Comparison of ENCODE assay signal across 15 mouse cellular contexts in the genomic region with DNA sequence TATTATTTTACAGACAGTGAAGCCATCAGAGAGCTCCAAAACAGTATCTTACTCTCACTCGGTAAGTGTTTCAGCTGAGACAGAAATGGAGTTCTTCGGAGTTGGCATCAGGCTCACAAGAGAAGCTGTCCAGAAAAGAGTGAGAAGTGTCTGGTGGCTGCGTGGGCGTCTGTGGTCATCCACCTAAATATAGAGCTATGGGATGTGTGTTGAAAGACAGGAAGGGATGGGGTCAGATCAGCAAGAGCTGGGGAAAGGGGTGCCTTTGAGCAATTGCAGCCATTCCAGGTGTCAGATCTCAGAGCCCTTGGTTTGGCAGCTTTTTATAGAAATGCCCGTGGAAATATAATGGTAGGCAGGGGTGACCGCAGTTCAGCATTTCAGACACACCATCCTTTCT. TPM values are rescaled to one million over a fixed set of nuclear protein-coding genes. Genes with fewer than 3 reads are reported as not detected.
DNase-seq lines count a peak whose midpoint lies in the region; ATAC-seq lines count a peak whose summit lies in the region.
"Had no signal": no experiment of that assay in that cellular context is flagged by ENCODE, and none has a peak within 500 bp of the region (broad histone marks: within the 10 kb centered on the region; RNA-seq: fewer than 3 reads in every experiment).

No protein-coding gene starts in this region.

- peaks cover 4% of the 10 kb centered on the region; the same call in 1 of the 2 replicates for H3K4me1 ChIP-seq in heart, embryonic 15.5 days (replicated peaks)
- peaks cover 22% of the 10 kb centered on the region for H3K4me1 ChIP-seq in midbrain, embryonic 12.5 days
- H3K4me1 ChIP-seq in midbrain, embryonic 10.5 days: peaks cover 42% of the 10 kb centered on the region
- no peaks in the 10 kb centered on the region for H3K4me1 ChIP-seq in intestine, embryonic 16.5 days (ENCODE audit: control insufficient read depth, insufficient read depth, low read length)
- H3K4me1 ChIP-seq: liver, embryonic 15.5 days had no signal

- peak; percentile 3 to 16 for DNase-seq in cerebellum, postnatal 14 days
- no peak for DNase-seq in cerebellum, adult 11-12 months
- no peak for DNase-seq in heart, adult 18-20 months
- no peak for DNase-seq in midbrain, embryonic 10.5 days (ENCODE audit: low spot score)
- DNase-seq in adrenal gland, postnatal 36 days: no peak
- DNase-seq: forebrain, postnatal 0 days; kidney, postnatal 10 days; thymus, postnatal 25 days had no signal

- no peak overlapping the region for H3K4me3 ChIP-seq in heart, embryonic 15.5 days
- H3K4me3 ChIP-seq in midbrain, embryonic 12.5 days: no peak overlapping the region
- H3K4me3 ChIP-seq in midbrain, embryonic 10.5 days: no peak overlapping the region
- H3K4me3 ChIP-seq in intestine, embryonic 16.5 days (ENCODE audit: low read length): no peak overlapping the region
- H3K4me3 ChIP-seq: embryonic facial prominence, embryonic 13.5 days; limb, embryonic 12.5 days; liver, embryonic 15.5 days had no signal

- no peak overlapping the region for H3K9ac ChIP-seq in heart, embryonic 15.5 days
- no peak overlapping the region for H3K9ac ChIP-seq in midbrain, embryonic 12.5 days (replicated peaks)
- H3K9ac ChIP-seq in intestine, embryonic 16.5 days (ENCODE audit: low read depth, low read length): no peak overlapping the region
- H3K9ac ChIP-seq: embryonic facial prominence, embryonic 13.5 days; forebrain, postnatal 0 days; limb, embryonic 12.5 days; liver, embryonic 15.5 days had no signal

- peak overlapping the region; percentile 28; the same call in 1 of the 2 replicates for H3K27ac ChIP-seq in heart, embryonic 15.5 days
- peak overlapping the region; percentile 54; the same call in 1 of the 2 replicates for H3K27ac ChIP-seq in midbrain, embryonic 12.5 days (replicated peaks)
- no peak overlapping the region for H3K27ac ChIP-seq in midbrain, embryonic 10.5 days (replicated peaks)
- no peak overlapping the region for H3K27ac ChIP-seq in intestine, embryonic 16.5 days (ENCODE audit: low read length)
- H3K27ac ChIP-seq: embryonic facial prominence, embryonic 13.5 days; limb, embryonic 12.5 days; liver, embryonic 15.5 days; stomach, postnatal 0 days had no signal

- no peak overlapping the region for H3K4me2 ChIP-seq in heart, embryonic 15.5 days
- H3K4me2 ChIP-seq in midbrain, embryonic 12.5 days (replicated peaks): no peak overlapping the region
- H3K4me2 ChIP-seq in intestine, embryonic 16.5 days (ENCODE audit: low read depth, low read length): no peak overlapping the region
- H3K4me2 ChIP-seq: embryonic facial prominence, embryonic 13.5 days; limb, embryonic 12.5 days; liver, embryonic 15.5 days had no signal

- ATAC-seq in heart, embryonic 15.5 days (replicated peaks; ENCODE audit: insufficient number of reproducible peaks, insufficient read depth, low FRiP score, low read depth): peak; percentile 47; the same call in 1 of the 2 replicates
- ATAC-seq in midbrain, embryonic 12.5 days (ENCODE audit: low FRiP score, low read depth): no peak
- ATAC-seq in intestine, embryonic 16.5 days: no peak
- ATAC-seq: forebrain, postnatal 0 days had no signal

- 29% methylated on average over 6 of the region's 6 CpGs for WGBS in heart, embryonic 15.5 days
- 43% methylated on average over 6 of the region's 6 CpGs for WGBS in midbrain, embryonic 12.5 days
- 64% methylated on average over 6 of the region's 6 CpGs for WGBS in midbrain, embryonic 10.5 days
- 58% methylated on average over 6 of the region's 6 CpGs for WGBS in intestine, embryonic 16.5 days

- no peaks in the 10 kb centered on the region for H3K36me3 ChIP-seq in heart, embryonic 15.5 days
- H3K36me3 ChIP-seq in midbrain, embryonic 12.5 days: no peaks in the 10 kb centered on the region
- H3K36me3 ChIP-seq in midbrain, embryonic 10.5 days: no peaks in the 10 kb centered on the region
- H3K36me3 ChIP-seq in intestine, embryonic 16.5 days (ENCODE audit: control insufficient read depth, insufficient read depth, low read length): no peaks in the 10 kb centered on the region
- H3K36me3 ChIP-seq: embryonic facial prominence, embryonic 13.5 days; limb, embryonic 12.5 days; liver, embryonic 15.5 days had no signal

- H3K27me3 ChIP-seq in heart, embryonic 15.5 days: no peaks in the 10 kb centered on the region
- no peaks in the 10 kb centered on the region for H3K27me3 ChIP-seq in midbrain, embryonic 12.5 days
- H3K27me3 ChIP-seq in midbrain, embryonic 10.5 days (ENCODE audit: low read depth, poor library complexity, severe bottlenecking): no peaks in the 10 kb centered on the region
- no peaks in the 10 kb centered on the region for H3K27me3 ChIP-seq in intestine, embryonic 16.5 days (replicated peaks; ENCODE audit: control insufficient read depth, insufficient read depth, low read length)
- H3K27me3 ChIP-seq: embryonic facial prominence, embryonic 13.5 days; limb, embryonic 12.5 days; liver, embryonic 15.5 days had no signal

- H3K9me3 ChIP-seq in heart, embryonic 15.5 days (replicated peaks): no peaks in the 10 kb centered on the region
- H3K9me3 ChIP-seq in midbrain, embryonic 12.5 days: no peaks in the 10 kb centered on the region
- H3K9me3 ChIP-seq in midbrain, embryonic 10.5 days (replicated peaks): no peaks in the 10 kb centered on the region
- no peaks in the 10 kb centered on the region for H3K9me3 ChIP-seq in intestine, embryonic 16.5 days (ENCODE audit: control insufficient read depth, low read length)
- H3K9me3 ChIP-seq: embryonic facial prominence, embryonic 13.5 days; limb, embryonic 12.5 days; liver, embryonic 15.5 days had no signal

RNA-seq across cellular contexts. Expression of gene Celf2, which starts 17.3 kb away (rescaled TPM):
- polyA plus RNA-seq in heart, embryonic 15.5 days (2015; fragmentation: Nextera tagmentation; extraction: Ambion mirVana): 63.2 and 69.1 TPM in 2 replicates
- total RNA-seq in heart, adult 18-20 months (2021): 10 to 100 TPM; 53.5 to 65.7 TPM
- polyA plus RNA-seq in midbrain, embryonic 12.5 days (2016; fragmentation: Nextera tagmentation; extraction: Ambion mirVana): 131 and 133 TPM in 2 replicates
- polyA plus RNA-seq in midbrain, embryonic 10.5 days (2016; fragmentation: Nextera tagmentation; extraction: Ambion mirVana): 63.6 and 80.5 TPM in 2 replicates
- total RNA-seq in adrenal gland, postnatal 36 days (2021): 10 to 100 TPM; 36.6 to 50.3 TPM
- polyA plus RNA-seq in intestine, embryonic 16.5 days (2015; fragmentation: Nextera tagmentation; extraction: Ambion mirVana): 33.1 and 35.4 TPM in 2 replicates

Comparison
In these comparisons a context has a peak if more than half of its experiments do, and no peak if none do; other contexts are left out.
1. DNase-seq: peak in cerebellum, postnatal 14 days (2 of 2); none in cerebellum, adult 11-12 months (single experiment), heart, adult 18-20 months (0 of 2), midbrain, embryonic 10.5 days (single experiment) and adrenal gland, postnatal 36 days (0 of 2).
2. H3K27ac ChIP-seq: peak in heart, embryonic 15.5 days (single experiment) and midbrain, embryonic 12.5 days (single experiment); none in midbrain, embryonic 10.5 days (single experiment) and intestine, embryonic 16.5 days (single experiment).